Mouse (Mus musculus) lung, postnatal 0 days (tissue): ENCODE results near the gene Gjc2.

Source experiments
- CTCF ChIP-seq: IDR thresholded peaks from 2 replicates; pipeline ENCODE4 v1.5.1; 2016; ENCODE audit warnings: antibody characterized with exemption, mild to moderate bottlenecking
- EP300 ChIP-seq: IDR thresholded peaks from 2 replicates; pipeline ENCODE4 v1.6.1; 2016; ENCODE audit warnings: antibody characterized with exemption, mild to moderate bottlenecking, control low read depth

DNA sequence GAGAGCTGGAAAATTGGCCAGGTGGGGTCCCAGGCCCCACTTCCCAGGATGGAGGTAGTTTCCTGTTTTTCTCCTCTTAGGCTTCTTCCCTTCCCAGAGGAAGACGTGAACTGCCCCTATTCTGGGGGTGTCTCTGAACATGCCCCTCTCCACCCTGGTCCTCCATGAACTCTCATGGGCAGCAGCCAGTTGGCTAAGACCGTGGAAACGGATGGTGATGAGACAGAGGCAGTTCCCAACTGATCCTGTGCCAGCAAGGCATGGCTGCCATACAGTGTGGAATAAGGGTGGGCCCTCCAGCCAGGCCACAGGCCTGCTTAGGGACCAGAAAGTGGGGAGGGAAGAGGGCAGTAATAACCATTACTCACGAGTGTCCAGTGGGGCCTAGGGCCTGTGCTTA, 12.5 kb downstream of the Gjc2 start:
- TF ChIP-seq EP300 = no peak
- TF ChIP-seq CTCF = no peak
